Mouse (Mus musculus) myocyte (in vitro differentiated cells): ENCODE data around the gene Serpina3m. TPM values are rescaled to one million over a fixed set of nuclear protein-coding genes. Genes with fewer than 3 reads are reported as not detected.
"Not testable (repeated sequence)": the region's sequence is repeated elsewhere in the genome, so short reads cannot be mapped to it uniquely, and the experiment has no call there.

Experiments used
- H3K27me3 ChIP-seq: one replicate; pipeline ENCODE4 v1.6.1; 2011; ENCODE audit not compliant: control insufficient read depth, insufficient read depth, insufficient read length
- H3K36me3 ChIP-seq: one replicate; pipeline ENCODE4 v1.6.1; 2011; ENCODE audit not compliant: control insufficient read depth, insufficient read depth
- H3K4me2 ChIP-seq: one replicate; pipeline ENCODE4 v1.6.1; 2011; ENCODE audit warnings: low read depth, control low read depth
- H3K4me3 ChIP-seq: one replicate; pipeline ENCODE4 v1.5.1; 2011; ENCODE audit warnings: mild to moderate bottlenecking, control low read depth, moderate library complexity
- H3K79me2 ChIP-seq: one replicate; pipeline ENCODE4 v1.6.1; 2011; ENCODE audit not compliant: control insufficient read depth, insufficient read depth
- H3ac ChIP-seq: one replicate; pipeline ENCODE4 v1.6.1; 2011; ENCODE audit not compliant: control insufficient read depth, insufficient read length
- CEBPB ChIP-seq: IDR thresholded peaks from 2 replicates; pipeline ENCODE4 v1.6.1; 2011; ENCODE audit warnings: mild to moderate bottlenecking, moderate library complexity; ENCODE audit not compliant: poor library complexity, insufficient read depth, severe bottlenecking
- E2F4 ChIP-seq: IDR thresholded peaks from one replicate; pipeline ENCODE4 v1.6.1; 2011; ENCODE audit warnings: mild to moderate bottlenecking, control low read depth, moderate library complexity; ENCODE audit not compliant: insufficient read depth
- MAX ChIP-seq: IDR thresholded peaks from one replicate; pipeline ENCODE4 v1.6.1; 2011; ENCODE audit warnings: low read depth, mild to moderate bottlenecking, control low read depth
- MYOD1 ChIP-seq, 3 experiments: IDR thresholded peaks; one replicate each; pipeline ENCODE4 v1.6.1; 2011; ENCODE audit warnings: control low read depth in 2 of 3, low read depth in 2 of 3, mild to moderate bottlenecking in 2 of 3, moderate library complexity in 1 of 3; ENCODE audit not compliant: insufficient read length in 2 of 3, control insufficient read depth in 1 of 3
- MYOG ChIP-seq, 3 experiments: IDR thresholded peaks; one replicate each; pipeline ENCODE4 v1.6.1; 2011; ENCODE audit warnings: control low read depth in 2 of 3, low read depth in 2 of 3, mild to moderate bottlenecking in 2 of 3; ENCODE audit not compliant: insufficient read length in 2 of 3, control insufficient read depth in 1 of 3, insufficient read depth in 1 of 3
- POLR2A ChIP-seq: IDR thresholded peaks from one replicate; pipeline ENCODE4 v1.6.1; 2011; ENCODE audit warnings: low read depth, mild to moderate bottlenecking, control low read depth, moderate library complexity; ENCODE audit not compliant: insufficient read length
- POLR2AphosphoS2 ChIP-seq: IDR thresholded peaks from one replicate; pipeline ENCODE4 v1.6.1; 2011; ENCODE audit warnings: low read depth, control low read depth; ENCODE audit not compliant: insufficient read length
- REST ChIP-seq: IDR thresholded peaks from one replicate; pipeline ENCODE4 v1.6.1; 2011; ENCODE audit warnings: mild to moderate bottlenecking, control low read depth, moderate library complexity; ENCODE audit not compliant: insufficient read depth, insufficient read length
- SRF ChIP-seq: IDR thresholded peaks from one replicate; pipeline ENCODE4 v1.6.1; 2011; ENCODE audit warnings: low read depth; ENCODE audit not compliant: control insufficient read depth, insufficient read length
- TCF12 ChIP-seq: IDR thresholded peaks from one replicate; pipeline ENCODE4 v1.6.1; 2011; ENCODE audit warnings: mild to moderate bottlenecking, control low read depth; ENCODE audit not compliant: poor library complexity, insufficient read depth, severe bottlenecking
- TCF3 ChIP-seq: IDR thresholded peaks from one replicate; pipeline ENCODE4 v1.6.1; 2011; ENCODE audit warnings: low read depth, control low read depth; ENCODE audit not compliant: insufficient read length
- USF1 ChIP-seq: IDR thresholded peaks from one replicate; pipeline ENCODE4 v1.6.1; 2011; ENCODE audit warnings: low read depth, mild to moderate bottlenecking, control low read depth, moderate library complexity
- polyA plus RNA-seq: library from polyadenylated mRNA; unstranded; fragments of >200 nt; fragmentation: generic; extraction: Trizol; gene quantifications from one replicate; pipeline ENCODE4 v1.2.1, GENCODE M21; 2012; ENCODE audit warnings: missing spikeins

The Serpina3m gene
- polyA plus RNA-seq, 1 experiment, result not detected

DNA sequence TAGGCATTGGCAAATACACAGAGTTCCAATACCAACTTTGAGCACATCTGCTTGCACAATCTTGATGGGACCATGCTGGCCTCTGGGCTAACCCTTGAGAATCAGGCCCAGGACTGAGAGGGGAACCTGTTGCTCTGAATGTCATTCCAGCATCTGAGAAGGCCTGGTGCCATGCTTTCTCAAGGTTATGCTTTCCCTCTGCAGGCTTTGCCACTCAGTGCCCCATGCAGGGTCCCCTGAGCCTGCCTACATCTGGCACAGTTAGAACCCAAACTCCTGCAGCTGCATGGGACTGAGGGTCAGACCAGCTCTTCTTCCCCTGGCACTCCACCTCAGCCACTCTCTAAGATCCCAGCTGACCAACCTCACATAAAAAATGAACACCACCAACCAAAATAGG is 7.4 kb downstream of the Serpina3m start:
- Histone ChIP-seq H3ac (no peak overlapping the region), H3K4me3 (no peak overlapping the region), H3K79me2 (no peaks in the 10 kb centered on the region), H3K27me3 (no peaks in the 10 kb centered on the region), H3K4me2 (no peak overlapping the region), H3K36me3 (no peaks in the 10 kb centered on the region)
- TF ChIP-seq POLR2AphosphoS2, result no peak
- no peak for TF ChIP-seq SRF
- no peak for TF ChIP-seq MYOG (IDR thresholded peaks at IDR 0.05; ENCODE audit: control insufficient read depth in 1 of 3, insufficient read depth in 1 of 3, insufficient read length in 2 of 3, low read depth in 2 of 3)
- TF ChIP-seq TCF3, result no peak
- no peak for TF ChIP-seq MYOD1 (IDR thresholded peaks at IDR 0.05; ENCODE audit: control insufficient read depth in 1 of 3, insufficient read length in 2 of 3, low read depth in 2 of 3)
- no peak for TF ChIP-seq MAX
- TF ChIP-seq USF1, result no peak
- no peak for TF ChIP-seq REST
- no peak for TF ChIP-seq CEBPB
- TF ChIP-seq TCF12, result no peak
- no peak for TF ChIP-seq POLR2A
- TF ChIP-seq E2F4, result no peak

GRCm38 (mm10) chr12:104347091-104347490 is 8.8 kb downstream of the Serpina3m start:
- Histone ChIP-seq H3ac (no peak overlapping the region), H3K4me2 (no peak overlapping the region), H3K79me2 (no peaks in the 10 kb centered on the region), H3K27me3 (no peaks in the 10 kb centered on the region), H3K4me3 (no peak overlapping the region), H3K36me3 (no peaks in the 10 kb centered on the region)
- no peak for TF ChIP-seq POLR2AphosphoS2
- no peak for TF ChIP-seq POLR2A
- TF ChIP-seq TCF3, result no peak
- TF ChIP-seq MYOG (IDR thresholded peaks at IDR 0.05; ENCODE audit: control insufficient read depth in 1 of 3, insufficient read depth in 1 of 3, insufficient read length in 2 of 3, low read depth in 2 of 3), result no peak
- TF ChIP-seq CEBPB, result no peak
- TF ChIP-seq REST, result no peak
- TF ChIP-seq TCF12, result no peak
- TF ChIP-seq E2F4, result no peak
- TF ChIP-seq USF1, result no peak
- no peak for TF ChIP-seq MAX

GRCm38 (mm10) chr12:104351812-104352211 is 13.5 kb downstream of the Serpina3m start:
- not testable (repeated sequence) for H3K27me3 ChIP-seq, H3ac ChIP-seq, H3K4me2 ChIP-seq, H3K36me3 ChIP-seq, H3K79me2 ChIP-seq, H3K4me3 ChIP-seq

DNA sequence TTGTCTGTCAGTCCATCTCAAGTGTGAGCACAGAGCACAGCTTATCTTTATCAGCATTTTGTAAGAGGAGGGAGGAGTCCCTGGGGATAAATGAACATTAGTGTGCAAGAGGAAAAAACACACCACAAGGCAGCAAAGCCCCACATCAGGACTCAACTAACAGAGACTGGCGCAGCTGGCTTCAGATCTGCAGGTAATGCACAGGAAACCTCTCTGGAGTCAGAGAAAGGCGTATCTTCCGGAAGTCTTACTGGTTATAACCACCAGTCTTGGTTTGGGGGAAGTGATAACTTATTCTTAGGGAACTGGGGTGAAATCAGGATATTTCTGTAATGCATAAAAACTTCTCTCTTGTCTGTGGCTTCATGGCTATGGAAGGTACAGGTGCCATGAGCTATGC is 17.7 kb downstream of the Serpina3m start:
- no peak overlapping the region for H3K4me2 ChIP-seq

GRCm38 (mm10) chr12:104369986-104370385 is 31.7 kb downstream of the Serpina3m start:
- Histone ChIP-seq H3ac (no peak overlapping the region), H3K79me2 (no peaks in the 10 kb centered on the region), H3K4me2 (no peak overlapping the region), H3K36me3 (no peaks in the 10 kb centered on the region), H3K27me3 (no peaks in the 10 kb centered on the region), H3K4me3 (no peak overlapping the region)
- TF ChIP-seq USF1, result no peak
- no peak for TF ChIP-seq E2F4
- TF ChIP-seq MAX, result no peak
- TF ChIP-seq MYOD1 (IDR thresholded peaks at IDR 0.05; ENCODE audit: control insufficient read depth in 1 of 3, insufficient read length in 2 of 3, low read depth in 2 of 3), result no peak
- no peak for TF ChIP-seq MYOG (IDR thresholded peaks at IDR 0.05; ENCODE audit: control insufficient read depth in 1 of 3, insufficient read depth in 1 of 3, insufficient read length in 2 of 3, low read depth in 2 of 3)
- no peak for TF ChIP-seq REST
- no peak for TF ChIP-seq TCF3
- no peak for TF ChIP-seq TCF12
- TF ChIP-seq SRF, result no peak
- TF ChIP-seq CEBPB, result no peak
- TF ChIP-seq POLR2AphosphoS2, result no peak
- TF ChIP-seq POLR2A, result no peak

More for the DNA sequence above, 17.7 kb downstream of the Serpina3m start:
- H3K36me3 ChIP-seq, result no peaks in the 10 kb centered on the region
- no peak overlapping the region for H3ac ChIP-seq
- no peaks in the 10 kb centered on the region for H3K27me3 ChIP-seq
- H3K79me2 ChIP-seq, result no peaks in the 10 kb centered on the region
- no peak for TF ChIP-seq SRF
- no peak for TF ChIP-seq POLR2AphosphoS2
- TF ChIP-seq MYOG (IDR thresholded peaks at IDR 0.05; ENCODE audit: control insufficient read depth in 1 of 3, insufficient read depth in 1 of 3, insufficient read length in 2 of 3, low read depth in 2 of 3), result no peak
- TF ChIP-seq USF1, result no peak
- no peak for TF ChIP-seq MAX
- no peak for TF ChIP-seq CEBPB
- TF ChIP-seq TCF3, result no peak
- no peak for TF ChIP-seq E2F4
- TF ChIP-seq MYOD1 (IDR thresholded peaks at IDR 0.05; ENCODE audit: control insufficient read depth in 1 of 3, insufficient read length in 2 of 3, low read depth in 2 of 3), result no peak
- no peak for TF ChIP-seq TCF12
- TF ChIP-seq POLR2A, result no peak
- no peak for TF ChIP-seq REST
- H3K4me3 ChIP-seq, result no peak overlapping the region

GRCm38 (mm10) chr12:104377179-104377578 is 38.9 kb downstream of the Serpina3m start:
- H3K4me3 ChIP-seq, result not testable (repeated sequence)

GRCm38 (mm10) chr12:104378351-104378750 is 40.1 kb downstream of the Serpina3m start:
- not testable (repeated sequence) for H3ac ChIP-seq, H3K4me2 ChIP-seq, H3K79me2 ChIP-seq, H3K4me3 ChIP-seq, H3K36me3 ChIP-seq, H3K27me3 ChIP-seq

More at GRCm38 (mm10) chr12:104377179-104377578, 38.9 kb downstream of the Serpina3m start:
- H3K36me3 ChIP-seq, H3ac ChIP-seq, H3K79me2 ChIP-seq, H3K4me2 ChIP-seq, H3K27me3 ChIP-seq: not testable (repeated sequence)

DNA sequence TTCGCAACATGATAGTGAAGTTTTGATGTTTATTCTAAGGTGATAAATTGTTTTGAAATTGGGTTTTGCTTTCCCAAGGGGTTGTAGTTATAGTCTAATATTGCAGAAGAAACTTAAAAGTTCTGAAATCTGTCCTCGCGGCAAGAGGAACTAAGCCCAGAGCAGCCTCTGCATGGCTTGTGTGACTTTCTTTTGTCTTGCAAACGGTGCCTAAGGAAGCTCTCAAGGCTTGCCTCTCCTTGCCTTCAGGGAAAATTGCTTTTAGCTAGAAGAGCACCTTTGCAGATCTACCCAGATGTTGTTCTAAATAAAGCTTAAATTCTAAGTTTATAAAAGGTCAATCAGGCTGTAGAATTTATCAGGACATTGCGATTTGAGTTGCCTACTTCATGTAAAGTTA is 40.5 kb downstream of the Serpina3m start:
- H3K36me3 ChIP-seq, H3K79me2 ChIP-seq, H3K27me3 ChIP-seq, H3K4me3 ChIP-seq, H3ac ChIP-seq, H3K4me2 ChIP-seq: not testable (repeated sequence)
